Mouse (Mus musculus) erythroblast, adult 5-6 weeks (primary cell): Measurements from ENCODE around the gene Arl4c. TPM values are rescaled to one million over a fixed set of nuclear protein-coding genes. Genes with fewer than 3 reads are reported as not detected.

Source experiments
- ATAC-seq: replicated peaks from 2 replicates; pipeline ENCODE4 v1.8.0; 2016; ENCODE audit warnings: moderate number of reproducible peaks, mild to moderate bottlenecking, moderate TSS enrichment, inconsistent platforms; ENCODE audit not compliant: poor library complexity, low FRiP score, severe bottlenecking
- total RNA-seq, 2 experiments: library from RNA; stranded (forward) in 1 of 2; stranded (reverse) in 1 of 2; fragments of 150-400 nt in 1 of 2; fragments of 200-764, 138-1000 nt in 1 of 2; gene quantifications; 2 replicates each; pipeline versions ENCODE4 v1.2.3 to v1.2.4; 2015 to 2017; ENCODE audit warnings: low replicate concordance in 2 of 2

The Arl4c gene
- total RNA-seq, 2 experiments from 2014 or later, result 0.96 to 1.8 TPM

DNA sequence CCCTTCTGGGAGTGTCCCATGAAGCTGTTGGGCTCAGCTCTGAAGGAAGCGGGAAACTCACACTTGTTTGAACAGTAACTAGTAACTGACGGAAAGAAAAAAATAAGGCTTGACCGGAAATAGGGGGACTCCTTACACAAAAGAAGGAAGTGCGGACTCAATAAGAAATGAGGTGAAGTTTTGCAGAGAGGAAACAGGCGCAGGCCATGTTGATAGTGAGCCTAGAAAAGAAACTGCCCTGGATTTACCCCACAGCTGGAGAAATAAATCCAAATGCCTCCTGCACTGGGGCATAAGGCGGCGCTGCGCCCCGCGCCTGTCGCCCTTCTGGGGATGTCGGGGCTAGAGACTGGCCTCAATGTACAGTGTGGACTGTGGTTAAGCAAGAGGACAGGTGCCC is 66.4 kb downstream of the Arl4c start:
- no peak for ATAC-seq

GRCm38 (mm10) chr1:88632851-88633250 is 69.2 kb downstream of the Arl4c start:
- ATAC-seq, result no peak

DNA sequence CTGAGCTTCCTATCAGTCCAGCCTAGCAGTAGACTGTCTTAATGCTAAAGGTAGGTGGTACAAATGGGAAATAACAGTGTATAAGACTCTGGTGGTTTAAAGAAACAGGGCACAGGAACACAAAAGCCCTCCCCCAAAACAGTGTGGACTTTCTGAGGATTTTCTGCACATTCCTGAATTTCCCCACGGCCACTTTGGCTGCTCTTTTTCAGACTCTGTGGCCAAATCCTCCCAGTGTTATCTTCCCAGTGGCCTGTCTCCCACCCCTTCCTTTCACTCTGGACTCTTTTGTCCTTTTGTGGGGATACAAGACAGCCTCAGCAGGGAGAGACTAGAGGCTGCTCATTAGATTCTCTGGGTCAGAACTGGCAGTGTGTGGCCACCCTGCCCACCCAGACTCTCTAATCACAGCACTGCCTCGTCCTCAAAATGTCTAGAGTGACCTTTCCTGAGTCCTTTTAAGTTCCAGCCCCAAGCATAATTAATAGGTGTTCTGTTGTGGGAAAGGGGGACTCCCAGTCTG is 72.0 kb downstream of the Arl4c start:
- ATAC-seq, result no peak

DNA sequence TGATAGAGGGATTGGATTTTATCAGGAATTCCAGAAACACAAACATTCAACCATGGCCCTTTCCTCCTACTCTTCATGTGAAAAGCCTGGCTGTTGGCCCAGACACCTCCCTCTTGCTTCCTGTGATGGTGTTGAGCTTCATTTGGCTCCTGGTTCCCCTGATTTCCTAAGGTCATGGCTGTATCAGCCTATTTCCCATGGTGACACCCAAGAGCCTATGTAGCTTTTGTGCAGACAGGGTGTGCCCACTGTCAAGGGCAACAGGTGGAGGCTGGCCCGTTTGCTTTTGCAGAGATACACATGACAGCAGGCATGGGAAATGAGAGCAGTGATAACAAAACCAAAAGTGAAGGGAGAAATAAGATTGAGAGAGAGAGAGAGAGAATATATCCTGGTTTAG is 76.8 kb downstream of the Arl4c start:
- no peak for ATAC-seq

- no peak for ATAC-seq
These were observed 77.6 kb downstream of the Arl4c start for GRCm38 (mm10) chr1:88624376-88624775.

DNA sequence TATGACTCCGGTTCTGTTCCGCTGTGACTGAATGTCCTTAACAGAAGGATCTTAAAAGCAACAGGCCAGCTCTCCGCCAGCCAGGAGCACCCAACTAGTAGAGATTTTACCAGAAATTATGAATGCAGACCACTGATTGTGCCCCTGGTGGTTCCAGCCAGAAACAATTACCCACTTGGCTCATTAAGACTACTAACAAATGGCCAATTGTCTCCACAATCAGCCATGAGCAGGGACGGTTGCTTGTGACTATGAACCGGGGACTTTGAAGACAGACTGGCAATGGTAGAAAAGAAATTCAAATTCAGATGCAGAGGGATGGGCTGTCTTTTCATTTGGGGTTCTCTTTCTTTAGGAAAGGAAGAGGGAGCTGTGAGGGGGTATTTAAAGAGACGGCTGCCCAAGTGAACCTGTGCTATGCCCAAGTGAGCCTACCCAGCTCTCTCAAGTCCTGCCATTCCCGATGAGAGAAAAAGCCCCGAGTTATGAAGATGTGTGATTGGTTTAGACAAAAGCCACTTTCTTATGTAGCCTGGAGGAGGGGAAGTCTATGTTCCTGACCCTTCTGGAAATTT is 78.4 kb downstream of the Arl4c start:
- no peak for ATAC-seq

Other genes with a start within 250 kb of the Arl4c start
- gene Glrp1, start 192.2 kb downstream of the Arl4c start, total RNA-seq (2015; ENCODE audit: low replicate concordance), result 0.42 TPM in 1 of 2 replicates, not detected in the other
- not detected in 2 replicates for gene Glrp1, start 192.2 kb downstream of the Arl4c start, total RNA-seq (2017; ENCODE audit: low replicate concordance)